Mouse (Mus musculus): ENCODE data around the gene Cdkl1.

Gene Cdkl1

DNA sequence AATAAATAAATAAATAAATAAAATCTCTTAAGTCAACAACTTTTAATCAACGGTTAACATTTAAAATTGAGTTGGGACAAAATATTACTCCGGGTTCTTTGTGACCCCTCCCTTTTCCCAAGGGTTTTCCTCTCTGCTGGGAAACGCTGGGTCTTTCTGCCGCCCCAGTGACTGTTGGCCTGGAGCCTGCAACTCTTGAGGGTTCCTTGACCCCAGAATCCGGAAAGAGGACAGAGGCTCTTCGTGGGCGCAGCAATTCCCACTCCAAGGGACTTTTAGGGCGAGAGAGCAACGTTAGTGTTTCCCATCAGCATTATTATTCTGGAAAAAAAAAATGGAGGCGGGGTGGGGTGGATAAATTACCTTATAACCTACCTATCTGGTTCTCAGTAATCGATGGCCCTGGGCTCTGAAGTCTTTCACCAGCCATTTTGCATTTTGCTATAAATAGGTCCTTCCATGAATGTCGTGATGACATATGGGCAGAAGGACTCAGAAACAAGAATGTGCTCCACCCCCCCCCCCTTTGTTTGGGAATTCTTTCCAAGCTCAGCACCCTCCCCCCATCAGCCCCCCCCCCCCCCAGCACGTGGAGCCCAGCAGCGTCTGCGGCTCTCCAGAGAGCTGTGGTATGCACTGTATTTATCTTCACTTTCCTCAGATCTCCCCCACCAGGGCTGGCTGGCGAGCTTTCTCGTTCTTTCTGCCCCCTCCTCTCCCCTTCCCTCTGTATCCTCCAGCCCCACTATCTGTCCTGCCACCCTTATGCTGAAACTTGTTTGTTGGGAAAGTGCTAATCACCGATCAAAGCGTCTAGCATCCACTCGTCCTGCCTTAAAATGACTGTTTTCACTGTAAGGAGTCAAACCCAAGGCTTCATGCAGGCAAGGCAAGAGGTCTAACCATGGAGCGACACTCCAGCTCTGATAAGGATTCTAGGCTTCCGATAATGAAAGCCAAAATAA is 32.6 kb downstream of the Cdkl1 start:
- in situ Hi-C loops (cut with MboI; ENCODE audit: low pct_unique_long_range_greater_than_20kb in 1 of 2, low sequenced_read_pairs in 2 of 2, unreplicated experiment in 1 of 2): loop anchor here in 1 of 2 experiments (10.0 kb wide), 1 partner anchor 136 kb away; the partner anchor contains the start of genes Atl1 and Map4k5

DNA sequence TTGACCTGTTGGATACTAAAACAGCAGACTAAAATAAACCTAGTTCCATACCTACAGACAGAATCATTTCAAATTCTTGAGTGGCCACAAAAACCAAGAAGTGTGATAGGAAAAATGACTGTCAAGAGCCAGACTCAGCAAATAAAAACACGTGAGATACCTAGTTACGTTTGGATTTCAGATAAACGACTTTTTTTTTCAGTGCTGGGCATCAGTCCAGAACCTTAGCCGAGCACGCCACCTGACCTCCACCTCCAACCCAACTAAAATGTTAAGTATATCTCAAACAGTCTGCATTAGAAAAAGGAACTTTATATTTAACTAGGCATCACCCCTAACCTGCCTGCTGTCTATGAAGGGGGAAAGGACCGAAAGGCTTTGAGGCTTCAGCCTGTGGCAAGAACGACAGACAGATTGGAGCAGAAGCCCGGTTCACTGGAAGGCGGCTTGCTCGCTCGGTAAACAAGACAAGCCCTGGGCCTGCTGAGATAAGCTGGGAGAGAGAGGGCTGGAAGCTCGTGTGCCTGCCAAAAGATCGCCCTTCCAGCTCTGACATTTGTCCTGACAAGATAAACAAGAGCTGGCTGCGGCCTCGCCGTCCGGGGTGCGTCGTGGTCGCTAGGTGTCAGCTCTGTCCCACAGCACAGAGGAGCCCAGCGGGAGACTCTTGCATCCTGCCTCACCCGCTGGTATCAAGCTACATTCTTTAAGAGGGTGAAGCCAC is 33.5 kb downstream of the Cdkl1 start:
- in situ Hi-C loops (cut with MboI; ENCODE audit: low pct_unique_long_range_greater_than_20kb in 1 of 2, low sequenced_read_pairs in 2 of 2, unreplicated experiment in 1 of 2): loop anchor here in 1 of 2 experiments (10.0 kb wide), 1 partner anchor 137 kb away; the partner anchor contains the start of genes Atl1 and Map4k5

DNA sequence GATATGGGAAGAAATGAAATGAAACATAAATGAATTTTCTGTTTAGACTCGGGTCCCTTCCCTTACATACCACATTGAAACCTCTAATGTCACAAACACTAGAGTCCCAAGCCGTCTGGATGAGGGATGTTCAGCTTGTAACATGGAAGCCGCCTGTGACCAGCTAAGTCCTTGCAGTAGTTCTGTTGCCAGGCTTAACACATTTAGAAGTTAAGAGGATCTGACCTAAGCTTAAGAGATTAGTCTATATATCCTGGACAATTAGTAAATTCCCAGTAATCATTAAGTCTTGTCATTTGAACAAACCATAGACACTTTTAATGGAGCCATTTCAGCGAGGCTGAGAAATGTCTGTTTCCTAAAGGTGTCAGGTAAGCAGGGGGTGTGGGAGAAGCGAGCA is 35.1 kb downstream of the Cdkl1 start:
- in situ Hi-C loops (cut with MboI; ENCODE audit: low pct_unique_long_range_greater_than_20kb in 1 of 2, low sequenced_read_pairs in 2 of 2, unreplicated experiment in 1 of 2): loop anchor here in 1 of 2 experiments (10.0 kb wide), 1 partner anchor 139 kb away; the partner anchor contains the start of genes Atl1 and Map4k5

DNA sequence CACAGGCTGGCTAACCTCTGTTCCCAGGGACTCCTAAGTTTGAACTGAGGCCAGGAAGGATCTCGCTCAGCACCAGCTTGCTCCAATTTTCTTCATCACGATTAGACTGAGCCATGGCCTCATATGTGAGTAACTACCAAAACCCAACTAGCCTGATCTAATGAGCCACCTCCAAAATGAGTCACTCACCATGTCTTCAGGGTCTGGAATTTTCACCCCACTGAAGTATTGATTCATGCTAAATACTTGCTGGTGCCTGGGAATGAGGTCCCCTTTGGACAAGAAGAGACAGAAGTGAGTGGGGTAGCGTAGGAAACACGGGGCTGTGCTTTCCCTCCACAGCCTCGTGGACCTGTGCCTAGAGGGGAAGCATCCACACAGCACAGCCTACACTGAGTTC is 37.1 kb downstream of the Cdkl1 start:
- in situ Hi-C loops (cut with MboI; ENCODE audit: low pct_unique_long_range_greater_than_20kb in 1 of 2, low sequenced_read_pairs in 2 of 2, unreplicated experiment in 1 of 2): loop anchor here in 1 of 2 experiments (10.0 kb wide), 1 partner anchor 141 kb away; the partner anchor contains the start of genes Atl1 and Map4k5

DNA sequence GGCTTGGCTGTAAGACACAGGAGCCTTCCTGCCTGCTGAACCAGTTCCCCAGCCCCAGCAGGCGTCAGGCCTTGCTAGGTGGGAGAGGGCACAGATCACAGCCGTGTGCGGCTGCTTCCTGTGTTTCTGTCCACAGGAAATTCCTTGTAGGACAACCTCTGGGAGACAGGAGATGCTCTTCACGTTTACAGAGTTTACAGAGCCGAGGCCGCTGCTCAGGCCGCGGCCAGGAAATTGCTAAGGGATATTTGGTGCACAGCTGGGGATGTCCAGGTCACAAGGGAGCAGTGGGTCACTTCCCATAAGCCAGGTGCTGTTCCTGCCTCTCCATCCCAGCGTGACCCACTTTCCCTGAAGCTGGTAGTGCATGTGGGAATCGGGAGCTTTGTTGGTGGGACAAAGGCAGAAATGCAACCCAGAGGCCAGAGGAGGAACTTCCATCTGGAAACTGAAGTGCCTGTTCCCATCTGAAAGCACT is 39.2 kb downstream of the Cdkl1 start:
- in situ Hi-C loops (cut with MboI; ENCODE audit: low pct_unique_long_range_greater_than_20kb in 1 of 2, low sequenced_read_pairs in 2 of 2, unreplicated experiment in 1 of 2): loop anchor here in 1 of 2 experiments (10.0 kb wide), 1 partner anchor 143 kb away; the partner anchor contains the start of genes Atl1 and Map4k5

DNA sequence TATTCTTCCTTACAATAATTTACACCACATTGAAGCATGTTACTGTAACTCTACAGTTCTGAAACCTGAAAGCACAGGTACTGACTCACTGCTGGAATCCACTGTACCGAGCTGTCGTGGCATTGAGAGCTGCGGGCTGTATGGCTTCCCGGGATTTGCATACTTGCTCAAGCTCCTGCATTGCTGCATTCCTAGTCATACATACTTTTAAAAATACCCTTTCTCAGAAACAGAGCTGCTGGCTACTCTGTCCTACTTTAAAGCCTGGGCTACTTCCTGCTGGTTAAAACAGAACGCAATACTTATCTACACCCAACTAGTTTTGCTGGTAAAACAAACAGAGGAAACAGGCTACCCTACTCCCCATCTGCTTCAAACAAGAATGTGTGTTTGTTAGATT is 46.9 kb downstream of the Cdkl1 start:
- in situ Hi-C loops (cut with MboI; ENCODE audit: low pct_unique_long_range_greater_than_20kb in 1 of 2, low sequenced_read_pairs in 2 of 2, unreplicated experiment in 1 of 2): no loop called here

DNA sequence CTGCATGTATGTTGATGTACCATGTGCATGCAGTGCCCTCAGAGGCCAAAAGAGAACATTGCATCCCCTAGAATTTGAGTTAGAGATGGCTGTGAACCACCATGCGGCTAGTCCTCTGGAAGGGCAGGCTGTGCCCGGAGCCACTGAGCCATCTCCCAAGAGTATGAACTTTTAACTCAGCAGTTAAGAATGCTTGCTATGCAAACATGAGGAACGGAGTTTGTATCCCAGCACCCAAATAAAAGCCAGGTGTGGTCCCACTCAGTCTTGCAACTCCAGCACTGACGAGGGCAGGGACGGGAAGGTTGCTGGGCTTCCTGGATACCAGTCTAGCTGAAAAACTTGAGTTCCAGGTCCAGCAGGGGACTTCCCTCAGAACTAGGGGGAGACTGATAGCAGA is 49.1 kb downstream of the Cdkl1 start:
- in situ Hi-C loops (cut with MboI; ENCODE audit: low pct_unique_long_range_greater_than_20kb in 1 of 2, low sequenced_read_pairs in 2 of 2, unreplicated experiment in 1 of 2): no loop called here

DNA sequence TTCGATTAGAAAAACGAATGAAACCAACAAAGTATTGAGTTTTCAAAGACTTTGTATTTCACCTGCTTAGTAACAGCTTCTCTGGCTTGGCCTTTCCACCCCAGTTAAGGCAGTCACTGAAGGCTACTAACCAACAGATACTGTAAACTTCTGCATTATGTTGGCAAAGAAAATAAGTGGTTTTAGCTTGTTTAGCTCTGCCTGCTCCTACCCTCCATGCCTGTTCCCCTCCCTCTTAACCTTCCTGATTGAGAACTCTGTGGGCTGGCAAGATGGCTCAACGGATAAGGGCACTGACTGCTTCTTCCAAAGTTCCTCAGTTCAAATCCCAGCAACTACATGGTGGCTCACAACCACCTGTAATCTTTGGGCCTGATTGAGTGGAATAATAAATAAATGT is 57.1 kb downstream of the Cdkl1 start:
- in situ Hi-C loops (cut with MboI; ENCODE audit: low pct_unique_long_range_greater_than_20kb in 1 of 2, low sequenced_read_pairs in 2 of 2, unreplicated experiment in 1 of 2): no loop called here

DNA sequence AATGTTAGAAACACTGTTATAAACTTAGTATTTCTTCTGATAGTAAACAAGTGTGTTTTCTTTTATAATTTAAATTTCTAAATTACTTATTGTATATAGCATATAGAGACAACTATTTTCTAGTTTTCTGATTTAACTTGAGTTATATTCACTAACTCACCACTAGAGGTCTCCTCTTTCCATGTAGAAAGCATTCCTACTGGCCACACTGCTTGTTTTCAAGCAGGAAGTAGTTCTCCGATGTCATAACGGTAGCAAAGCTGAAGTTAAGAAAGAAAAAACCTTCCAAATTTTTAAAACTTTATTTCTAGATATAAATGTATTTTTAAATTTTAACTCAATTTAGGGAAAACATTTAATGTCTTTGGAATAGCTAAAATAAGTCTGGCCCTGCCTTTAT is 57.5 kb downstream of the Cdkl1 start:
- in situ Hi-C loops (cut with MboI; ENCODE audit: low pct_unique_long_range_greater_than_20kb in 1 of 2, low sequenced_read_pairs in 2 of 2, unreplicated experiment in 1 of 2): no loop called here

DNA sequence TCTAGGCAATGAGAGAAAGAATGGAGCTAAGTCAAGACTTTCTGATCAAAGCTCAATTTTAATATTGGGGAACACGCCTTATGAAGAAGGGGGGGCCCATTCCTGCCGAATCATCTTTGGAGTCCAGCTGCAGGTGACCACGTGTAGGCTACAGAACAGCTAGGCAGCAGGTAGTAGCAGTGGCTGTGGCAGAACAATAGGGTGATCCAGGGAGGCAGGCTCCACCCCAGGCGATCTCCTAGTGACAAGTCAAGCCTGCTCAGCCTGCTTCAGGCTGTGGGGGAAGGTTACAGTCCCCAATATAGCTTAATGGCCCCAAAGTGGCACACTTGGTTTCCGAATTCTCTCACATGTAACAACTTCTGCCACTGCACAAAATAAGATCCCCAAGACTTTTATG is 58.8 kb downstream of the Cdkl1 start:
- in situ Hi-C loops (cut with MboI; ENCODE audit: low pct_unique_long_range_greater_than_20kb in 1 of 2, low sequenced_read_pairs in 2 of 2, unreplicated experiment in 1 of 2): no loop called here

DNA sequence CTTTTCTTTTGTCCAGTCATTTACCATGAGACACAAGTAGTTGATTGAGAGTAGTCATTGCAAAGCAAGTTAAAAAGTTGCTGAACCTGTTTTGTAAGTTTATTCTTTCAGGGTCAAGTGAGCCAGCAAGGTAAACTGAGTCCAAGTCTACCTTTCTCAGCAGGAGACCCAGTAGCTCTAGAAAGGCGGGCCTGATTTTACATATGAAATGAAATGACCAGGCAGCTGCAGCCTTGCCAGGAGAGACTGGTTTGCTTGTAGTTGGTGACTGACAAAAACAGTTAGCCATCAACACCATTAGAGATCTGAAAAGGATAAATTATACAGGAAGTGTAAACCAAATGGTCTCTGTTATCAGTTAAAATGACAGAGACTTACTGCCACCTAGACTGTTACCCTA is 60.8 kb downstream of the Cdkl1 start:
- in situ Hi-C loops (cut with MboI; ENCODE audit: low pct_unique_long_range_greater_than_20kb in 1 of 2, low sequenced_read_pairs in 2 of 2, unreplicated experiment in 1 of 2): no loop called here

DNA sequence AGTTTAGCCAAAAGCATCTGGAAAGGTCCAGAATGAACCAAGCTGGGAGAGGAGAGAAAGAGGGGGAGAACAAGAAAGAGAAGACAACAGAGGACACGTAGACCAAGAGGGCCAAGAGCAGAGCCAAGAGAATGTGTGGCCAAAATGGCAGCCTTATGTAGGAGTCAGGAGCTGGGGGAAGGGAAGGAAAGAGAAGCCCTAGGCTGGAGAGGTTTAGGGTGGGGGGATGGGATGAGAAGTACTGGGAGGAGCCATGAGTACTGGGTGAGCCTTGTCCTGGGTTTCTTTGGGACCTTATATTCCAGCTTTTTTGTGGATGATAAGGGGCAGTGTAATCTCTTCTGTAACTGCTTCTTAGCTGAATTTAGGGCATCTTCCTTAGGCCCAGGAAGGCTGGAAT is 61.8 kb downstream of the Cdkl1 start:
- in situ Hi-C loops (cut with MboI; ENCODE audit: low pct_unique_long_range_greater_than_20kb in 1 of 2, low sequenced_read_pairs in 2 of 2, unreplicated experiment in 1 of 2): no loop called here

DNA sequence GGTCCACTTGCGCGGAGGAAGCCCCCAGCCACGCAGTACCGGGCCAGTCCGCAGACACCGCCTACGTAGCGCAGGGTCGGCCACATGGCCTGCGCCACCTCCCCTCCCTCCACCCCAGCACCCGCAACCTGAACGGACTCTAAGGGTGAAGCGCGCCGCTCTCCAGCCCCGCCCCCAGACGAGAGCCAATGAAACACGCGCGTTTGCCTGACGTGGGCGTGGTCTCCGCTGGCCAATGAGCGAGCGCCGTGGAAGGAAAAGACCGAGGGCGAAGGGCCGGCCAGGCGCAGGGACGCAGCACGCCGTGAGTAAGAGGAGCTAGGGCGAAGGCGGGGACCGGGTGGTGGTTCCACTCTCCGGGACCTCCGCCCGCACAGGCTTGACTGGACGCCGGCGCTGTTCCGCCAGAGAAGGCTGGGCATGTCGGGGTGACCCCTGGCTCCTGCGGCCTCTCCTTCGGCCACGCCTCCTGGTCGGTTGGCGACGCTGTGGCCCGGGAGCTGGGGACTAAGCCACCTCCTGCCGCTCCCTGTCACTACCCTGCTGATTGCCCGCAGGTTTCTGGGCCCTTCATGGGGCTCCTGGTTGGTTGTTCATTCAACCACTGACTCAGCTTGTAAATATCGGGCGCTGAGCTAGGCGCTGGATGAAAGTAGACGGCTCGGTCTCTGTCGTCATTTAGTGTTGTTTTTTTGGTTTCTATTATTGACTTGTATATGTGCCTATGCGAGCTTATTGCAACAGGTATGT is 66.2 kb downstream of the Cdkl1 start, which contains the start of the genes L2hgdh and Atp5s:
L2hgdh (minus strand) TSS at position 163 of the 750 bp plus-strand sequence.
Atp5s (plus strand) TSS at position 240 of the 750 bp plus-strand sequence.
- in situ Hi-C loops (cut with MboI; ENCODE audit: low pct_unique_long_range_greater_than_20kb in 1 of 2, low sequenced_read_pairs in 2 of 2, unreplicated experiment in 1 of 2): no loop called here

DNA sequence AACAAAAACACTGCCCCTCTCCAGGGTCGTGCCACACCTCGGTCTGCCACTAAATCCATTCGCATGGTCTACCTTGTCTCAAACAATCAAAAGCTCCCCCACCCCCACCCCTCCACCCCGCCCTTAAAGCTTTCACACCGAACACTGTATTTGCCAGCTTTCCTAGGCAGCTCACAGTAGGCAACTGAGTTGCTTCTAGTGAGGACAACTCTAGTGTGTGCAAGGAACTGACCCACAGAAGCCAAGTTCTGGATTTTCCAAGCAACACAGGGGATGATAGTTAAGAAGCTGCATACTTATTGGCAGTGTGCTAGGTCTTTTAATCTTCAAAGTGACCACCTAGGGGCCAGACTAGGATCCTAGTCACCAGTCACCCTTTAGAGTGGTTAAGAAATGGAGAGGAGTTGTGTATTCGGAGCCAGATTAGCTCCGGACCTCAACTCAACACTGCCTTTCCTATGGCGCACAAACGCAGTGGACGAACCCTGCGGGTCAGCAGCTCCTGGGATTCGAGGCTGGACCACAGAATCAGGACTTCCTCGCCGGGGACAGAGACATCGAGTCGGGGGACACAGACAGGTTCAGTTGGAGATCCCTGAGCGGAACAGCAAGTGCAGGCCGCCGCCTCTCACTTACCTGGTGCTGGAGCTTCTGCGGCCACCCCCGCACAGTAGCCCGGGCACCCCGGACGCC is 66.9 kb downstream of the Cdkl1 start:
- in situ Hi-C loops (cut with MboI; ENCODE audit: low pct_unique_long_range_greater_than_20kb in 1 of 2, low sequenced_read_pairs in 2 of 2, unreplicated experiment in 1 of 2): no loop called here

DNA sequence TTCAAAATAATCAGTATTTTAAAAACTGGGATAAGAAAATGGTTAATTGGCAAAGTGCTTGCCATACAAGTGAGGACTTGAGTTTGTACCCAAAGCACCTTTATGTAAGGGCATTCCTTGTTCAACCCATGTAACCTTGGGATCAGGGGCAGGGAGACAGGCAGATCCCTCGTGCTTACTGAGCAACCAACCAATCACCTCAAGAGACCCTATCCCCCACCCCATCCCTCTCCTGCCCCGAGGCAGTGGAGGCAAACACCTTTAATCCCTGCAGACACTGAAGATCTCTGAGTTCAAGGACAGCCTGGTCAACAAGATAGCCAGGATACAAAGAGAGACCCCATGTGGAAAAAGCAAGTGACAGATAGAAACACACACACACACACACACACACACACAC is 67.7 kb downstream of the Cdkl1 start:
- in situ Hi-C loops (cut with MboI; ENCODE audit: low pct_unique_long_range_greater_than_20kb in 1 of 2, low sequenced_read_pairs in 2 of 2, unreplicated experiment in 1 of 2): no loop called here

DNA sequence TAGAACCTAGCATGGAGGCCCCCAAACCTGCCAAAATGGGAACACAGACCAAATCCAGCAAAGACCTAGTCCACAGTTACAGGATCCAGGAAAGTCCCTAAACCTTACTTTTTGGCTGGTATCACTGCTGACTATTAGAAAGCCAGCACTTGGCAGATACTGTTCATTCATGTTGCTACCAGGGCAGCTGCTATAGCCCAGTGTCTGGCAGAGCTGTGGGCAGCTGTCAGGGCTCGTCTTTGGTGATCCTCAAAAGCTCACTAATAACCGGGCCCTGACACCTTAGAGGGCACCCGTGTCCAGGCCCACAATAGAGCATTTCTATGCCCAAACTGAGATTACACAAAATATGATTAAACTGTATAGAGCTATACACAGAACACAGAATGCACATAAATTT is 68.2 kb downstream of the Cdkl1 start:
- in situ Hi-C loops (cut with MboI; ENCODE audit: low pct_unique_long_range_greater_than_20kb in 1 of 2, low sequenced_read_pairs in 2 of 2, unreplicated experiment in 1 of 2): no loop called here

DNA sequence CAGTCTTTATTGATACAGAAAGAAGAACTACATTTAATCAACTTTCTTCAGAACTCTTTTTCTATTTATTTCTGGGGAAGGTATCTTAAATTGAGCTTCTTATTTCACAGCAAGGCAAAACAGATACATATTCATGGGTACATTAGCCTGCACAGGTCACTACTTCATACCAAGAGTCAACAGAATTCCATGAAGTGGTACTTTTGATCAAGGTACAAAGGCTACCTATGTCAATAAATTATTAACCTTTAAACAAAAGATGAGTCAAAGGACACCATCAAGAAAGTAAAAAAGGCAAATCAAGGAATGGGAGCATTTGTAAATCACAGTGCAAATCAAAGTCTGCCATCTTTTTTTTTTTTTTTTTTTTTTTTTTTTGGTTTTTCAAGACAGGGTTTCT is 77.4 kb downstream of the Cdkl1 start:
- in situ Hi-C loops (cut with MboI; ENCODE audit: low pct_unique_long_range_greater_than_20kb in 1 of 2, low sequenced_read_pairs in 2 of 2, unreplicated experiment in 1 of 2): no loop called here
